Mouse (Mus musculus) kidney, postnatal 25 days (tissue): ENCODE results near the gene Sema3f.
A peak's percentile ranks its signal among the peaks of the same experiment; 100 is the strongest.

Experiments
- DNase-seq, 2 experiments: peaks; one replicate each; pipeline ENCODE4 v3.0.0; 2021; ENCODE audit warnings: mixed read lengths in 2 of 2

Sema3f gene

DNA sequence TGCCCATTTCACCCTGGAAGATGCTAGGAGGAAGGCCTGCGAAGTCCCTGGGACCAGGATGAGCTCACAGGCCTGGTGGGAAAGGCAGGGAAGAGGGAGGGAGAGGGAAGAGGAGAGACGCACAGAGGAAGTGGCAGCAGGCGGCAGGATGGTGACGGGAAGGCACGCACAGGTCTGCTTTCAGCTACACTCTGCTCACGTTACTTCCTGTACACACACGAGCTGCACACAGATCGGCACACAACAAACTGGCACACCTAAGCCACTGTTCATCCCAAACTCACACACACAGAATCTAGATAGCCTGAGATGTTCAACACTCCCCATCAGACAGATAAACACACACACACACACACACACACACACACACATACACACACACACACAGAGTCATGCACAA, 19.9 kb downstream of the Sema3f start:
- peak in 1 of 2 experiments; percentile 31 for DNase-seq

- DNase-seq = peak in 1 of 2 experiments; percentile 40
Measured at GRCm38 (mm10) chr9:107688939-107689338, 21.3 kb downstream of the Sema3f start.

DNA sequence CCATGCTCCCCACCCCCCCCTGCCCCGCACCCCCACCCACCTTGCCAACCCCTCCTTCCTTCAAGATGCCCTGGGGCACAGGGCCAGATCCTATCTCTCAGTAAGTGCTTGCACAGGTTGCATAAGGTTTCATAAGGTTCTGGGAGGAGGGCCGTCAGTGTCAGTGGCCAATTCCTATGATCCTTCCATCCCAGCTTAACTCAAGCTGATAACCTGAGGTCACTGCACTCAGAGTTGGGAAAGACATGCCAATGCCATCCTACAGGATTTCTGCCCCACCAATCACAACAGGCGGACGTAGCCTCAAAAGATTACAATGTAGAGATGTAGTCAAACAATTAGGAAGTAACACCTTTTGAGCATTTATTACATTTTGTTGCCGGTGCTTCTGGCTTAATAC, 21.9 kb downstream of the Sema3f start:
- no peak for DNase-seq

GRCm38 (mm10) chr9:107685231-107685981, 24.9 kb downstream of the Sema3f start:
- DNase-seq = peak; percentile 73 to 82

DNA sequence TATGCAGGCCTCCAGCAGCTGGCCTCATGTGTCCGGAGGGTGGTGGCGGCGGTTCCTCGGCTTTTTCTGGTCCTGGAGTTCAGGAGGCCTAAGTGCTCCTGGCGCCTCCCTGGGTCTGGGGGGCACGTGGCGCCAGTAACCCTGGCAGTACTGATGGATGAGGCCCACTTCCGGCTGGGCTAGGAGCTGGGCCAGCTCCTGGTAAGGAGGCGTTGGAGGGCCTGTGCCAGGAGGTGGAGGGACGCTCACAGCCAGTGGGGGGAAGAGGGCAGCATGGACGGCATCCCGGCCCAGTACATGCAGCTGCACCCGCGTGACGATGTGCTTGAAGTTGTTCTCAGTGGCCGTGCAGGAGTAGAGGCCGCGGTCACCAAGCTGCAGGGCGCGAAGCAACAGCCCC, 27.9 kb downstream of the Sema3f start:
- DNase-seq = peak in 1 of 2 experiments; percentile 69

GRCm38 (mm10) chr9:107679501-107679900, 30.8 kb downstream of the Sema3f start, which contains the start of gene Gnat1:
Gene Gnat1, minus strand, starts transcription at chr9:107679712.
- DNase-seq = no peak

DNA sequence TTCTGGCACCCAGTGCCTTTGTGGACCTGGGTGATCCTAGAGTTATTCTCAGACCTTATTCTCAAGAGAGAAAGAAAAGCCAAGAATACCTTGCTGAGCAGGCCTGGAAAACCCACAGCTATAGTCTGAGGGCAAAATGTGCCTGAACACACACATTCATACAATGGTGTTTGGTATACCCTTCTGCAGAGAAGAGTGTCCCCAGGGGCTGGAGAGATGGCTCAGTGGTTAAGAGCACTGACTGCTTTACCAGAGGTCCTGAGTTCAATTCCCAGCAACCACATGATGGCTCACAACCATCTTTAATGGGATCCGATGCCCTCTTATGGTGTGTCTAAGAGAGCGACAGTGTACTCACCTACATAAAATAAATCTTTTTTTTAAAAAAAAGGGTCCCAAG, 31.4 kb downstream of the Sema3f start:
- no peak for DNase-seq

- DNase-seq = peak in 1 of 2 experiments; percentile 94
Measured at GRCm38 (mm10) chr9:107677819-107678526, 32.3 kb downstream of the Sema3f start.

GRCm38 (mm10) chr9:107677091-107677784, 33.0 kb downstream of the Sema3f start:
- peak; percentile 62 to 76 for DNase-seq

DNA sequence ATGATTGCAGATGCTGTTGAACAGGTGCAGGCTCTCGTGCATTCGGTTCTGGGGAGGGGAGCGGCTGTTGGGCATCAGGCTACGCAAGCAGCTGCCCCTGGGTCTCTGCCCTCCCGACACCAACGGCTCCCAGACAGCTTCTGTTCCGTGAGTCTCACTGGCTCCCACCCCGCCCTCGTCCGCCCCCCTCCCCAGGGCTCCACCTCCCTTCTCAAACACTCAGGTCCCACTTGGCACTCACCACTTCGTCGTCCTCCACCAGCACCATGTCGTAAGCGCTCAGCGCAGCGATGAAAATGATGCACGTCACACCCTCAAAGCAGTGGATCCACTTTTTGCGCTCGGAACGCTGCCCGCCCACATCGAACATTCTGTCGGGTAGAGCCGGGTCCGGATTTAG, 34.0 kb downstream of the Sema3f start:
- no peak for DNase-seq

GRCm38 (mm10) chr9:107675671-107676301, 34.5 kb downstream of the Sema3f start:
- DNase-seq = peak; percentile 73 to 82

DNA sequence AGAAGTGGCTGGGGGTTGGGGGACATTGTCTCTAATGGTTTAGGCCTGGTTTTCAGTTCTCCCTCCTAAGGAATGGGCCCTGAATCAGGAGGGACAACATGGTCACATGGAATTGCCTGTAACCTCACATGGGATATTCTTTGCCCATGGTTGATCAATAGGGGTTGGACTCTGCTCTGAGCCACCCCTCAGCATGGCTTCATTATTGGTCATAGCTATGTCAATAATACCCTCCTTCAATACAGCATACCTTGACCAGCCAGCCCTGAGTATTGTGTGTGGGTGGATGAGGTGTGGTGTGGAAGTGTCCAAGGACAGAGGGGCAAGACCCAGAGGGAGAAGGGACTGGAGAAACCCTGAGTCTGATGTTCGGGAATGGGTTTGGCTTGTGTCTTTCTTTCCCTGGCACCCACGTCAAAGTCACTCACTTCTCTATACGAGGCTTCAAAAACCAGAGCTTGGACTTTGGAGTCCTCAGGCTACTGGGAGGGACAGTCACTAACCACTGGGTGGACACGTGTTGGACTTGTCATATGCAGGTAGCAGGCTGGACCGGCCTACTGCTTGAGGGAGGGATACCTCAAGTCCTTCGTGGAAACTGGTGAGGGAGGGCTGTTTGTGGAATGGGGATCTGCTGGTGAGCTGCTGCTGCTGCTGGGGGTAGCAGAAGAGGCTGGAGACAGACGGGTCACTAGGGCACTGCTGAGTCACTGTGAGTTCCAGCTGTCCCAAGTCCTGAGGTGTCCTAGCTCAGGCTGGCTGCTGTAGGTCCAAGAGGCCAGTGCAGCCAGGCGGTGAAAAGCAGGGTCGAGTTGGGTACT, 35.5 kb downstream of the Sema3f start:
- DNase-seq = peak; percentile 57 to 90

- DNase-seq = peak; percentile 63 to 90
Measured at GRCm38 (mm10) chr9:107670259-107670658, 40.0 kb downstream of the Sema3f start.

DNA sequence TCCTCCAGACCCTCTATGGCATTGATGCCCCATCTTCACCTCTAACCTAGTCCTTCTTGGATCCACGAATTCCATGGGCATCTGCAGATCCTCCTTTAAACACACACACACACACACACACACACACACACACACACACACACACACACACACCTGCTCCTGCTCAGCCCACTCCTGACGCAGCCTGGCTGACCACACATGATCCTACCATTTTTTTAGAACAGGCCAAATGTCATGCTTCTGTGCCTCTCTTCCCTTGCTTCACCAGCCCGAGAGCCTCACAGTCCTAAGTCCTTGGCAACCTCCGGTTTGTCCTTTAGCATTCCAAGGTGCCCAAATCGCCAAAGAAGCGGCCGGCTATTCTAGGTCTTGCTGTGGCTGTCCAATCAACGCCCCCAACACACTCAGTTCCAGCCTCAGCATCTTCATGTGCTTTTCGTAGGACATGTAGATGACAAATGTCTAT, 40.8 kb downstream of the Sema3f start, which contains the start of gene Slc38a3:
Gene Slc38a3 (minus strand): TSS at position 51 of the 466 bp plus-strand sequence.
- DNase-seq = peak; percentile 30 to 71

- peak; percentile 26 to 53 for DNase-seq
Measured at GRCm38 (mm10) chr9:107668916-107669315, 41.4 kb downstream of the Sema3f start.

DNA sequence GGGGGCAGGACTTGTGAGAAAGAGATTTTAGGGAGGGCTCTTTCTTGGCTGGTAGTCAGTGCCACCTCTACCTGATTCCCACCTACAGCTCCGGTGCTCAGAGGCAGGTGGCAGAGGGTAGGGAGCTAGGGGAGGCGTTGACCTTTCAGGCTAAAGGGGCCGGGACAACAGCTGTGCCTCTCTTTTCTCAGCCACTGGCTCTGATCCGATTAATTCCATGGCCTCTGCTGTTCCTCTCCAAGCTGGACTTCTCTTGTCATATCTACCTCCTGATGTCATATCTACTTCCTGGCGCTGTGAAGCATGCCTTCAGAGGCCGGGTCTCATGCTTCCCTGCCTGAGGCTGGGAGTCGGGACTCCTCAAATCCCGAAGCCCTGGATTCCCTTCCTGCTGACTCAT, 42.3 kb downstream of the Sema3f start:
- DNase-seq = no peak

GRCm38 (mm10) chr9:107667219-107667618, 43.1 kb downstream of the Sema3f start:
- peak; percentile 67 to 90 for DNase-seq

DNA sequence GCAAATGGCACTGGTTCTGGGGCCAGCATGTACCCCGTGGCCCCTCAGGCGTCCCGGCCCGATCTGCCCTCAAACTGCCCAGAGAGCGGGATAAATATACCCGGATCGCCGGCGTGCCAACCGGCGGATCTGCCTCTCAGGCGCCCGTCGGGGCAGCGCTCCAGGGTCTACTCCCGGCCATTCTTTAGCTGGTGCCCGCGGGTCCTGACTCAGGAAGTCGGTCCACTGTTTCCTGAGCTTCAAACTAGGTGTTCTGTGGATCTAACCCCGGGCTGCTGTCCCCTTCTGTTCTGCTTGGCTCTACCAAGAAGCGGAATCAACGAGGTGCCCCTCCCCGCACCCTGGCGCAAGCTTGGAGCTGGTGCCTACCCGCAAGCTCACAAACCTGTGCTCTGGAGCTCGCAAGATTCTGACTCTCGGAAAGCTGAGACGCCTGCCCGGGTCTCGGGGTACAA, 43.5 kb downstream of the Sema3f start:
- DNase-seq = peak in 1 of 2 experiments; percentile 15

DNA sequence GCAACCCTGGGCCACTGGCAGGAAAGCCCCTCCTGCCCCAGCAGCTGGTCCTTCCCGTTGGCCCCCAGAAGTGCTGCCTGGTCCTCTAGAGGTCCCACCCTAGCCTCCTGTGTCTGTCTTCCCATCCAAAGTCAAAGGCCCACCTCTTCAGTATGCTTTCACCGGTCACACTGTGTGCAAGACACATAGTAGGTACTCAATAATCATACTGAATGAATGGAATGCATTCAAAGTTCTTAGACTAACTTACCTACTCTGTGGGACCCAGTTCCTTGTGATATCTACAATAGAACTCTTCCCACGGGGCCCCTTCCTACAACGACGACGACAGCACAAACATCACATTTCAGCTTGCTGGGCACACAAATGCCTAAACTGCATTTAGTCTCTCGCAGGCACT, 45.0 kb downstream of the Sema3f start:
- no peak for DNase-seq

DNA sequence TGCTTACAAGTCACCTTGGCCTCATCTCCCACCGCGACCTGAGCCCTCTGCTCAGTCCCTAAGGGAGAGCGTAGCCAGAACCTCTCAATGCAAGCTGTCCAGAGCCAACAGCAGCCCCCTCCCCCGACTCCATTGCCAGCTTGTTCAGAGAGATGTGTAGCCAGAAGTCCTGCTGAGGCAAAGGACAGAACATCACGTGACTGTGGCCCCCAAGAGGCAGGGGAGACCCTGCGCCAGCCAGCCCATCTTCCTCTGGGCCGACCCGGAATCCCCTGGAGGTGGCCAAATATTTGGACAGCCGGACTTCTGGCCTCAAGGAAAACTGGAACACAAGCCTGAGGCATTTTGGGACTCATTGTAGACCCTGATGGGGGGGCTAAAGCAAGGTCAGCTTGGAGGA, 46.8 kb downstream of the Sema3f start:
- DNase-seq = no peak

GRCm38 (mm10) chr9:107662342-107662741, 47.9 kb downstream of the Sema3f start:
- DNase-seq = no peak

GRCm38 (mm10) chr9:107660777-107661176, 49.5 kb downstream of the Sema3f start:
- DNase-seq = no peak
